Mouse (Mus musculus) C2C12 (cell line): ENCODE results near the gene Tgfb1. TPM values are rescaled to one million over a fixed set of nuclear protein-coding genes. Genes with fewer than 3 reads are reported as not detected.
A peak's percentile ranks its signal among the peaks of the same experiment; 100 is the strongest.

Source experiments
- H3K27me3 ChIP-seq: one replicate; pipeline ENCODE4 v1.6.1; 2011; ENCODE audit not compliant: control insufficient read depth, insufficient read depth, insufficient read length
- H3K36me3 ChIP-seq: one replicate; pipeline ENCODE4 v1.6.1; 2011; ENCODE audit not compliant: control insufficient read depth, insufficient read depth
- H3K4me3 ChIP-seq: one replicate; pipeline ENCODE4 v1.5.1; 2011; ENCODE audit warnings: mild to moderate bottlenecking, control low read depth; ENCODE audit not compliant: poor library complexity, insufficient read depth, severe bottlenecking
- H3K79me2 ChIP-seq: one replicate; pipeline ENCODE4 v1.6.1; 2011; ENCODE audit not compliant: control insufficient read depth, insufficient read depth
- H3K79me3 ChIP-seq: one replicate; pipeline ENCODE4 v1.6.1; 2011; ENCODE audit warnings: low read depth, control low read depth
- H3ac ChIP-seq: one replicate; pipeline ENCODE3; 2011; ENCODE audit warnings: low read depth; ENCODE audit not compliant: control insufficient read depth, insufficient read length
- CEBPB ChIP-seq: IDR thresholded peaks from one replicate; pipeline ENCODE4 v1.6.1; 2011; ENCODE audit warnings: low read depth, mild to moderate bottlenecking, control low read depth, moderate library complexity
- CTCF ChIP-seq: IDR thresholded peaks from one replicate; pipeline ENCODE4 v1.5.1; 2011; ENCODE audit not compliant: control insufficient read depth, insufficient read depth, insufficient read length
- FOSL1 ChIP-seq: IDR thresholded peaks from one replicate; pipeline ENCODE4 v1.8.0; 2011; ENCODE audit warnings: mild to moderate bottlenecking, low read length; ENCODE audit not compliant: poor library complexity, insufficient read depth, severe bottlenecking
- MAX ChIP-seq: IDR thresholded peaks from one replicate; pipeline ENCODE4 v1.6.1; 2011; ENCODE audit warnings: mild to moderate bottlenecking, control low read depth
- MYOD1 ChIP-seq: IDR thresholded peaks from one replicate; pipeline ENCODE4 v1.6.1; 2011; ENCODE audit warnings: low read depth; ENCODE audit not compliant: control insufficient read depth, insufficient read length
- MYOG ChIP-seq: IDR thresholded peaks from one replicate; pipeline ENCODE4 v1.6.1; 2011; ENCODE audit not compliant: control insufficient read depth, insufficient read length; ENCODE audit errors: extremely low read depth
- USF1 ChIP-seq: IDR thresholded peaks from one replicate; pipeline ENCODE4 v1.6.1; 2011; ENCODE audit warnings: low read depth, mild to moderate bottlenecking, control low read depth, moderate library complexity
- long read RNA-seq, 2 experiments: library from polyadenylated mRNA; unstranded; transcript quantifications; one replicate each; pipeline ENCODE4 v2.0.0; 2019 to 2020
- polyA plus RNA-seq: library from polyadenylated mRNA; unstranded; fragments of >200 nt; fragmentation: generic; extraction: Trizol; gene quantifications from one replicate; pipeline ENCODE4 v1.2.1, GENCODE M21; 2012; ENCODE audit warnings: missing spikeins

The Tgfb1 gene
- 108 TPM for polyA plus RNA-seq
- long read RNA-seq, experiment 1: 0 reads
- long read RNA-seq, experiment 2, partial matches to known transcripts: 1 of 2 reads
- long read RNA-seq, experiment 2, other reads (novel, unspliced or antisense): 0 of 2 reads

DNA sequence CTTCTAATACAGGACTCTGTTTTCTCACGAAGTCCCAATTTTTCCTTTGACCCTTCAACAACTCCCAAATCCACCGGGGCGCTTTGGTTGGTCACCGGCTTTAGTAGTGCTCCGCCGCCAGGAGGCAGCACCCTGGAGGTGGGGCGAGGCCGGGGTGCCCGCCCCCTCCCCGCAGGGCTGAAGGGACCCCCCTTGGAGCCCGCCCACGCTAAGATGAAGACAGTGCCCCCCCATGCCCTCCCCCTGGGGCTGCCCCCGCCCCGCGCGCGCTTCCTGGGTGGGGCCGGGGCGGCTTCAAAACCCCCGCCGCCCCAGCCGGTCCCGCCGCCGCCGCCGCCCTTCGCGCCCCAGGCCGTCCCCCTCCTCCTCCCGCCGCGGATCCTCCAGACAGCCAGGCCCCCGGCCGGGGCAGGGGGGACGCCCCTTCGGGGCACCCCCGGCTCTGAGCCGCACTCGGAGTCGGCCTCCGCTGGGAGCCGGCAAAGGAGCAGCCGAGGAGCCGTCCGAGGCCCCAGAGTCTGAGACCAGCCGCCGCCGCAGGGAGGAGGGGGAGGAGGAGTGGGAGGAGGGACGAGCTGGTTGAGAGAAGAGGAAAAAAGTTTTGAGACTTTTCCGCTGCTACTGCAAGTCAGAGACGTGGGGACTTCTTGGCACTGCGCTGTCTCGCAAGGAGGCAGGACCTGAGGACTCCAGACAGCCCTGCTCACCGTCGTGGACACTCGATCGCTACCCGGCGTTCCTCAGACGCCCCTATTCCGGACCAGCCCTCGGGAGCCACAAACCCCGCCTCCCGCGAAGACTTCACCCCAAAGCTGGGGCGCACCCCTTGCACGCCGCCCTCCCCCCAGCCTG lies at the start of gene Tgfb1:
Gene Tgfb1 (plus strand): TSS at position 323 of the 852 bp plus-strand sequence.
- TF ChIP-seq MAX (no peak), CTCF (peak; percentile 65)
- peak within 1 kb of the TSS; percentile 63 for H3K4me3 ChIP-seq
- H3K79me3 ChIP-seq: peaks cover 8% of the 10 kb centered on the region
- no peaks in the 10 kb centered on the region for H3K36me3 ChIP-seq
- H3K27me3 ChIP-seq: no peaks in the 10 kb centered on the region
- peak within 1 kb of the TSS; percentile 94 for H3ac ChIP-seq
- peaks cover 35% of the 10 kb centered on the region for H3K79me2 ChIP-seq

DNA sequence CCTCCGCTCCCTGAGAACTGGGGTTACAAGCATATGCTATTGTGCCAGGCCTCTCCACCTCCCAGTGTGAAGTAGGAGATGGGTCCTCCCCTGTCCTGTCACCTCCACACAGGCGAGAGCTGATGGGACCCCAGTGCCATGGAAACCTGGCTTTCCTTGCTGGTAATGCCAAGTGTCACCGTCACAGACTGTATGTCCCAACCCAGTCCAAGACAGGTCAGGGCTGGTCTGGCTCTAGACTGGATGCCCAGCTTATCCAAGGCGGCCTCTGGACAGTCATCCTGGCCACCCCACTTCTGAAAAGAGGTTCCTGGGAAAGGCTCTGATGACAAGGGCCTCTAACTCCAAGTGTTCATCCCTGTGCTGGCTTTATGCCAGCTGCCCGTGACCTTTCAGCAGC lies 49.7 kb upstream of the Tgfb1 start:
- H3K27me3 ChIP-seq: no peaks in the 10 kb centered on the region
- H3K79me2 ChIP-seq: no peaks in the 10 kb centered on the region
- no peak overlapping the region for H3K4me3 ChIP-seq
- H3K79me3 ChIP-seq: no peaks in the 10 kb centered on the region
- no peak for TF ChIP-seq FOSL1
- H3K36me3 ChIP-seq: no peaks in the 10 kb centered on the region
- H3ac ChIP-seq: no peak overlapping the region

DNA sequence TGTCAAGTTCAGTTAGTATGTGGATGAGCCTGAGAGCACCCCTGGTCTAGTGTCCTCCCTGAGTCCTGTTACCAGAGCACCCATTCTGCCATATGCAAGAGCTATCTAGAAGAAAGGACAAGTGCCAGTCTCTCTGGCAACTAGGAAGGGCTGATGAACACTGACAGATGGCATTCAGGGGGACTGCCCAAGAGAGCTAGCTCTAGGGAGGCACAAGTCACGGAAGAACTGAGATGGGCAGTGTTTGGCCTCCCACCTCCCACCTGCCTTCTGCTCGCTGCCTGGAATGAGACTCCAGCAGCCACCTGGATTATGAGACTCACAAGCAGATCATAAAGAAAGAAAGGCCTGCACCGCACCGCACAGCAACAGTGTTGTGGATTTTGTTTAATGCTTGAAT lies 47.0 kb upstream of the Tgfb1 start:
- Histone ChIP-seq H3K4me3 (no peak overlapping the region), H3K79me2 (no peaks in the 10 kb centered on the region), H3K79me3 (no peaks in the 10 kb centered on the region), H3ac (no peak overlapping the region), H3K27me3 (no peaks in the 10 kb centered on the region), H3K36me3 (no peaks in the 10 kb centered on the region)
- TF ChIP-seq CTCF: no peak
- no peak for TF ChIP-seq USF1
- no peak for TF ChIP-seq FOSL1
- no peak for TF ChIP-seq MYOD1
- TF ChIP-seq MYOG: no peak
- TF ChIP-seq CEBPB: no peak
- TF ChIP-seq MAX: no peak

DNA sequence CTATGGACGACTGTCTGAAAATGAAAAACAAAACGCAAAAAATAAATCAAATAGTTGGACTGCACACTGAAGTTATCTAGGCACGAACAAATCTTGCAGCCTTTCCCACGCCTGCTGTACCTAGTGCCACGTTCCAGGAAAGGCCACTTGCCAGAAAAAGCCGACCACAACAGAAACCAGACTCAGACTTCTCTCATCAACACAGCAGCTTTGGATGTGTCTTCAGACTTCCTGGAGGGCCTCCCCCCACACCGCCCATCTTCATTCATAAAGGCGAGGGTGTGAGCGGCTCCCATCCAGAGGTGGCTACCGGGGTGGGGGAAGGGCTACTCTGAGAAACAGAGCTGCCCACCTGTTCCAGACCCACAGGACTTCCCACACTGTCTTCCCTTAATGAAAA lies 42.7 kb upstream of the Tgfb1 start:
- Histone ChIP-seq H3K27me3 (no peaks in the 10 kb centered on the region), H3K79me2 (no peaks in the 10 kb centered on the region), H3K79me3 (no peaks in the 10 kb centered on the region), H3K4me3 (no peak overlapping the region), H3K36me3 (no peaks in the 10 kb centered on the region), H3ac (no peak overlapping the region)
- no peak for TF ChIP-seq CTCF
- no peak for TF ChIP-seq FOSL1
- TF ChIP-seq MYOG: no peak
- no peak for TF ChIP-seq USF1
- no peak for TF ChIP-seq MAX
- TF ChIP-seq CEBPB: no peak
- no peak for TF ChIP-seq MYOD1

DNA sequence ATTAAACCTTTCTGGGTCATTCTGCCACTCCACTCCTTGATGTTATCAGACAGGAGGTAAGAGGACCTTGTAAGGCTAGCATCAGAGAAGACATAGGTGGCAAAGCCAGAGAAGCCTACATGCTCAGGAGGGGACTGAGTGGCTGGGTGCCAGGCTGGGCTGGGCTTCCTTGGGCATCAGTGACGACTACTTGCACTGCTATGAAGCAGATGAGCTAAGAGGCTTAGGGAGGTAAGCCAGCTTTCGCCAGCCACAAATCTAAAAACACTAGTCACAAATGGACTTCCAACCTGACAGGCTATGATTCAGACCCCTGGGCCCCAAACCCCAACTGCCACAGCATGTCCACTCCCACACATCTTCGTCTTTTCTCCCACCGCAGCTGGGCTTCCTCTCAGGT lies 42.2 kb upstream of the Tgfb1 start:
- Histone ChIP-seq H3K79me3 (no peaks in the 10 kb centered on the region), H3ac (no peak overlapping the region), H3K79me2 (no peaks in the 10 kb centered on the region), H3K4me3 (no peak overlapping the region), H3K36me3 (no peaks in the 10 kb centered on the region), H3K27me3 (no peaks in the 10 kb centered on the region)
- no peak for TF ChIP-seq USF1
- TF ChIP-seq MYOG: no peak
- no peak for TF ChIP-seq CEBPB
- no peak for TF ChIP-seq FOSL1
- TF ChIP-seq CTCF: no peak
- TF ChIP-seq MAX: no peak
- TF ChIP-seq MYOD1: no peak

DNA sequence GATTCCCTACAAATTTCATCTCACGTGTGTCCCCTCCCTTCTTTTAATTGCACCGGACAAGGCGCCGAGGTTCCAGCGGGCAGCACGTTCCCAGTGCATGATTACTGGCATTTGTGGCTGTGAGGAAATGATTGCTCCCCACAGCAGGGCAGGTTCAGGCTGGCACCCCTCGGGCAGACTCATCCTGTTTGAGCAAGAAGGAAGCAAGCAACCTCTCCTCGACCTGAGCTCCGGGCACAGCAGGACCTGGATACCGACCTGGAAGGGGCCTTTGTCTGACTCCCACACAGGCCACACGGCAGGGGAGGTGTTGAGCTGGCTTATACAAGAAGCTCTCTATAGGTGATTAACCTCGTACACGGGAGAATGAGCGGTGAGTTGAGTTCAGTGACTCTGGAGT lies 41.7 kb upstream of the Tgfb1 start:
- Histone ChIP-seq H3K36me3 (no peaks in the 10 kb centered on the region), H3K27me3 (no peaks in the 10 kb centered on the region), H3K79me2 (no peaks in the 10 kb centered on the region), H3K79me3 (no peaks in the 10 kb centered on the region), H3K4me3 (no peak overlapping the region), H3ac (no peak overlapping the region)
- TF ChIP-seq MYOD1 (no peak), USF1 (no peak), CEBPB (no peak), MAX (no peak), MYOG (no peak), CTCF (no peak), FOSL1 (no peak)
